Mouse (Mus musculus) testis, adult 2 months (tissue): Measurements from ENCODE around the gene Habp2. TPM values are rescaled to one million over a fixed set of nuclear protein-coding genes. Genes with fewer than 3 reads are reported as not detected.
A peak's percentile ranks its signal among the peaks of the same experiment; 100 is the strongest.

Experiments used
- H3K27ac ChIP-seq: fragments of 200-500 bp; 2 replicates; pipeline ENCODE4 v1.5.1; 2012; ENCODE audit warnings: low read depth, low read length; ENCODE audit not compliant: control insufficient read depth, insufficient read depth
- H3K27me3 ChIP-seq: fragments of 200-500 bp; 2 replicates; pipeline ENCODE4 v1.6.1; 2012; ENCODE audit warnings: mild to moderate bottlenecking, low read length, moderate library complexity; ENCODE audit not compliant: control insufficient read depth, insufficient read depth
- H3K36me3 ChIP-seq: fragments of 200-500 bp; 2 replicates; pipeline ENCODE4 v1.6.1; 2012; ENCODE audit warnings: mild to moderate bottlenecking, low read length; ENCODE audit not compliant: control insufficient read depth, insufficient read depth
- H3K4me1 ChIP-seq: fragments of 200-500 bp; 2 replicates; pipeline ENCODE4 v1.6.1; 2012; ENCODE audit warnings: low read length; ENCODE audit not compliant: control insufficient read depth, insufficient read depth
- H3K4me3 ChIP-seq: fragments of 200-500 bp; 2 replicates; pipeline ENCODE4 v1.5.1; 2012; ENCODE audit warnings: low read depth, mild to moderate bottlenecking, low read length, moderate library complexity, mixed read lengths; ENCODE audit not compliant: control insufficient read depth
- CTCF ChIP-seq: fragments of 200-500 bp; IDR thresholded peaks from 2 replicates; pipeline ENCODE4 v1.5.1; 2012; ENCODE audit warnings: low read depth, mild to moderate bottlenecking, inconsistent platforms, low read length, moderate library complexity; ENCODE audit not compliant: control insufficient read depth, insufficient read depth, insufficient replicate concordance
- POLR2A ChIP-seq: fragments of 200-500 bp; IDR thresholded peaks from 2 replicates; pipeline ENCODE4 v1.6.1; 2012; ENCODE audit warnings: low read depth, mild to moderate bottlenecking, inconsistent platforms, low read length, moderate library complexity; ENCODE audit not compliant: control insufficient read depth
- polyA plus RNA-seq: library from polyadenylated mRNA; depleted of rRNA; stranded (reverse); fragments of >200 nt; gene quantifications from 2 replicates; pipeline ENCODE4 v1.2.3, GENCODE M21; 2012

Habp2 gene
- polyA plus RNA-seq, 1 experiment, result not detected

DNA sequence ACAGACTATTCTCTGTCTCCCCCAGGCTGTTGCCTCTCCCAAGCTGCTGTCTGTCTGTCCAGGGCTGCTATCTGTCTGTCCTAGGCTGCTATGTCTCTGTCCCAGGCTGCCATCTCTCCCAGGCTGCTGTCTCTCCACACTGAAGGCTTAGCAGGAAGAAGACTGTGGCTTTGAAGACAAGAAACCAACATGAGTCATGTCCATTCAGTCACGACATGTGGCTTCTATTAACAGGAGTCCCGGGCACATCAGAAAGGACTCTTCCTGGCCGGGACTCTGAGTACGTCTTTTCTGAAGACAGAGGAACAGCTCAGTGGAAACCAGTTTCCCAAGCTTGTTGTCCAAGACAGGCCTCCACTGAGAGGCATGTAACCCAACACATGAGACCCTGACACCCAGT is 1.7 kb upstream of the Habp2 start:
- no peak for TF ChIP-seq CTCF
- no peak for TF ChIP-seq POLR2A
- Histone ChIP-seq H3K27ac (no peak overlapping the region), H3K4me1 (no peaks in the 10 kb centered on the region), H3K36me3 (no peaks in the 10 kb centered on the region), H3K27me3 (no peaks in the 10 kb centered on the region), H3K4me3 (no peak overlapping the region)

DNA sequence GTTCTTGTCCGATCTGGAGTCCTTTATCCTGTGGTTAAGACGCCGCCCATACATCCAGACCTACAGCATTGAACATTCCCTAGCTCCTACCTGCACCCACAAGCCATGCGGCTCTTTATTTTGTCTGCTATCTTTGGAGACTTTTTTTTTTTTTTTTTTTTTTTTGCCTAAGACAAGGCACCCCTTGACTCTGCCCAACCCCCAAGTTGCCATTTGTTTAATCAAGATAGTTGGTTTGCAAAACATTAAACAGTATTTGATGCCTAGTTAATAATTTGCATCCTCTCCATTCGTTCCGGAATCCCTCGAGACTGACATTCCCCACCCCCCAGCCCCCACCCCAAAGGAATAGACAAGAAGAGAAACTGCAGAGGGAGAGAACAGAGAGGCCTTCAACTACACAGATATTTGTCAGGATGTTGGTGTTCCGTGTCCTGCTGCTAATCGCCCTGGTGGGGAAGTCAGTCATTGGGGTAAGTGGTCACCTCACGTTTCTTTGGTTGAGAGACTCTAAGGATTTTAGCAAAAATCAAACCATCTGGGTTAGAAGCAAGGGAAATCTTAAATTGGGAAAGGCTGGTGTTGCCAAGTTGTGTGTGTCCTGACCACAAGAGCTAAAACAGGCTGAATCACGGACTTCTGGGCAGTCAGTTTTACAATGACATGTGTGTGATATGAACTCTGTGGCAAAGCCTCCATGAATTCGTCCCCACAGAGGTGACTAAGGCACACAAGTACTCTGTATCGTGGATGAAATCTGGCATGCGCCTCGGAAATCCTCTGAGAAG is 837 bp downstream of the Habp2 start:
- no peak overlapping the region for H3K27ac ChIP-seq
- H3K4me3 ChIP-seq, result no peak overlapping the region
- H3K36me3 ChIP-seq, result no peaks in the 10 kb centered on the region
- H3K27me3 ChIP-seq, result no peaks in the 10 kb centered on the region
- TF ChIP-seq POLR2A (no peak), CTCF (no peak)
- H3K4me1 ChIP-seq, result no peaks in the 10 kb centered on the region

DNA sequence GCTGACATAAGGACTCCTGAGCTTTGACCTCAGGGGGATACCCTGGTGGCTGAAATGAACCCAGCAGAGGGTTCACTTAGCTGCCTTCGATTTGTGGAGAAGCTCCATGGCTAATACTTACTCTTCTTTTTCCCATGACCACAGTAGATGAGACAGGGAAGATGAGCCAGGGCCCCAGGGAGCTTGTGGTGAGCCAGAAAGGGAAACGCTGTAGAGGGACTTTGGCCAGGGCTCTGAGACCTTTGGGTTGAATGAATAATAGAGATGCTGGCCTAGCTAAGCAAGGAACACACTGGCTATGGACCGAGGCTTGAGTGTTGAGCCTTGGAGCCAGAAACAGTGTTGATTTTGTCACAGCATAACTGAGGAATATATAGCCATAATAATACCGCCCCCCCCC is 1.5 kb downstream of the Habp2 start:
- Histone ChIP-seq H3K27ac (no peak overlapping the region), H3K4me1 (no peaks in the 10 kb centered on the region), H3K27me3 (no peaks in the 10 kb centered on the region), H3K4me3 (no peak overlapping the region), H3K36me3 (no peaks in the 10 kb centered on the region)
- no peak for TF ChIP-seq POLR2A
- no peak for TF ChIP-seq CTCF

DNA sequence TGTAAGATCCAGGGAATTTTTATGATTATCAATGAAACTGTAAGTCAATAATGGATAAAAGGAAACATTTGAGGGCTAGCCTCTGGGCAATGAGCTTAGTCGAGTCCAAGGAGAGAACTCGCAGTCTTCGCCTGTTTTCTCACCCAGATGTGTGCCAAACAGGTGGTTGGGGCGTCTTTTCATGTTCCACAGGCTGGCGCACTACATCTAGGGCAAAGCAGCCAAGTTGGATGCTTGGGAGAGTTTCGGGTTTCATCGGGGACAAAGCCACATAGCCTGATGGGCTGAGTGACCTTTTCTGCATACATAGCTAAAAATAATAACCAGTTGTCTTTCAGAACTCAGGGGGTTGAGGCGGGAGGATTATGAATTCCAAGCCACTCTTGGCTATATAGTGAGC is 2.7 kb downstream of the Habp2 start:
- Histone ChIP-seq H3K27me3 (no peaks in the 10 kb centered on the region), H3K36me3 (no peaks in the 10 kb centered on the region), H3K4me3 (no peak overlapping the region), H3K27ac (no peak overlapping the region), H3K4me1 (no peaks in the 10 kb centered on the region)
- TF ChIP-seq POLR2A, result no peak
- TF ChIP-seq CTCF, result no peak

DNA sequence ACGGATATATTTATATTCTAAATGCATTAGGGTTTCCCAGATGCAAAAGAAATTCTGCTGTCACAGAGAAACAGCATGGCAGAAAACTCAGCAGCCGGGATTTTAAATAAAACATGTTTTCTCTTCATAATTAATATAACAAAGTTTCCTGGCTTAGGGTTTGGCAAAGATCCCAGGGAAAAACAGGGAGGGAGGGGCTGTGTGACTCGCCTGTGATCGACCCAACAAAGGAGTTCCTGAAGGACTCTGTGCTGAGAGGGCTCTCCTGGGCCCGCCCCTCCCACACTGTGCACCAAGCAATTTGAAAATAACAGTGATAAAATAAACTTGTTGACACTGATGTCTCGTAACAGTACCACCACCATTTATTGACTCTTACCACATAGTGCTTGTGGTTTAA is 5.0 kb downstream of the Habp2 start:
- no peaks in the 10 kb centered on the region for H3K36me3 ChIP-seq
- no peak overlapping the region for H3K27ac ChIP-seq
- H3K4me3 ChIP-seq, result no peak overlapping the region
- no peaks in the 10 kb centered on the region for H3K4me1 ChIP-seq
- no peaks in the 10 kb centered on the region for H3K27me3 ChIP-seq
- TF ChIP-seq POLR2A (no peak), CTCF (no peak)

DNA sequence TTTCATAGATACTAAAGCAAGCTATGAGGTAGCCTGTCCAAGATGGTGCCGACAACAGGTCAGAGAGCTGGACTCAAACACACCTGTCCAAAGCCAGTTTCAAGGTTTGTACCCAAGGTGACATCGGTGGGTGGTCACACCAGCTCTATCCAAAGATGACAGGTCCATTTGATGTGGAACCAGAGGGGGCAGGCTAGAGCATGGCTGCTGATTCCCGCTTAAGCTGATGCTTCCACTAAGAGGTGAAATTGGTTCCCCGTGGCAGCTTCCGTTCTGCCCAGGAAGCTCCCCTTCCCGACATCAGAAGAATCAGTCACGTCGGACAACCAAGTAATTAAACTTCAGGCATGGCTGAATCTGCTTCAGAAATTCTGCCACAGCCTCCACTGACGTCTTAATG is 5.4 kb downstream of the Habp2 start:
- Histone ChIP-seq H3K4me3 (no peak overlapping the region), H3K4me1 (no peaks in the 10 kb centered on the region), H3K27ac (no peak overlapping the region), H3K27me3 (no peaks in the 10 kb centered on the region), H3K36me3 (no peaks in the 10 kb centered on the region)
- TF ChIP-seq POLR2A, result no peak
- peak; percentile 21; the same call in 1 of the 2 replicates for TF ChIP-seq CTCF

DNA sequence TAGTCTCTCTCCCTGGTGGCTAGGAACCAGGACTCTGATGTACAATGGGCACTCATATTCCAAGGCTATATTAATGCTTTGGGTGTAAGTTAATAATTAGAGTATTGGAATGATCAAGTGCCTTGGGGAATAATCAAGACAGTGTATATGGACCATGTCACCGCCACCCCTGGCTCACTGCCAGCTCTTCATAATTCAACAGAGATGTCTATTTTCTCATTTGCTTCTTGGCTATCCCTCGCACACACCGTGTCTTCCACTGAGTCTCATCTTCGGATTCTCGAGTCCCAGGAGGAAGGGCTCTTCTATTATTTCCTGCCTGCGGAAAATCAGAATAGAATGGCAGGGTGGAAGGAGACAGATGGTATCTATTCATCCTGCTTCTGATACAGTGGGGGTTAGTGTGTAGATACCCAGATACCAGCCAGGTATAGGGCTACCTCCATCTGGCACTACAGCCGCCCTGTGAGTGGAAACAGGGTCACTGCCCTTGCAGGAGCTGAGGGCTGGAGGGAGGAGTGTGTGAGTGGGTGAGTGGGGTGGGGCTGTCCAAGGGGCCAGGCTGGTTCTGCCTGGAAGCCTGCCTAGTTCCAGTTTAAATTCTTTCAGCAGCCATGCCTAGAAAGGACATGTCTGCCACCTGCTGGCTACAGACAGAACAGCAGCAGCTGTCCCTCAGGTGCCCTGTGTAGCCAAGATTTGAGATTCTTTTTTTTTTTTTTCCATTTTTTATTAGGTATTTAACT is 7.9 kb downstream of the Habp2 start:
- Histone ChIP-seq H3K4me3 (no peak overlapping the region), H3K36me3 (no peaks in the 10 kb centered on the region), H3K27me3 (no peaks in the 10 kb centered on the region), H3K4me1 (no peaks in the 10 kb centered on the region), H3K27ac (no peak overlapping the region)
- TF ChIP-seq CTCF, result peak; percentile 75; the same call in 1 of the 2 replicates
- no peak for TF ChIP-seq POLR2A
